Mouse (Mus musculus) erythroblast, adult 5-6 weeks (primary cell): ENCODE measurements around the gene Hfe. TPM values are rescaled to one million over a fixed set of nuclear protein-coding genes. Genes with fewer than 3 reads are reported as not detected.

ENCODE experiments used
- ATAC-seq: replicated peaks from 2 replicates; pipeline ENCODE4 v1.8.0; 2016; ENCODE audit warnings: moderate number of reproducible peaks, mild to moderate bottlenecking, moderate TSS enrichment, inconsistent platforms; ENCODE audit not compliant: poor library complexity, low FRiP score, severe bottlenecking
- total RNA-seq, 2 experiments: library from RNA; stranded (forward) in 1 of 2; stranded (reverse) in 1 of 2; fragments of 150-400 nt in 1 of 2; fragments of 200-764, 138-1000 nt in 1 of 2; gene quantifications; 2 replicates each; pipeline versions ENCODE4 v1.2.3 to v1.2.4; 2015 to 2017; ENCODE audit warnings: low replicate concordance in 2 of 2

Gene Hfe
- total RNA-seq, 2 experiments from 2014 or later: 2.0 to 17.9 TPM

- ATAC-seq: peak; percentile 64
Measured at GRCm38 (mm10) chr13:23745381-23746161, 34.9 kb upstream of the Hfe start, which contains the start of gene Hist1h3c. TSS of gene Hist1h3c (minus strand) at chr13:23745602.

DNA sequence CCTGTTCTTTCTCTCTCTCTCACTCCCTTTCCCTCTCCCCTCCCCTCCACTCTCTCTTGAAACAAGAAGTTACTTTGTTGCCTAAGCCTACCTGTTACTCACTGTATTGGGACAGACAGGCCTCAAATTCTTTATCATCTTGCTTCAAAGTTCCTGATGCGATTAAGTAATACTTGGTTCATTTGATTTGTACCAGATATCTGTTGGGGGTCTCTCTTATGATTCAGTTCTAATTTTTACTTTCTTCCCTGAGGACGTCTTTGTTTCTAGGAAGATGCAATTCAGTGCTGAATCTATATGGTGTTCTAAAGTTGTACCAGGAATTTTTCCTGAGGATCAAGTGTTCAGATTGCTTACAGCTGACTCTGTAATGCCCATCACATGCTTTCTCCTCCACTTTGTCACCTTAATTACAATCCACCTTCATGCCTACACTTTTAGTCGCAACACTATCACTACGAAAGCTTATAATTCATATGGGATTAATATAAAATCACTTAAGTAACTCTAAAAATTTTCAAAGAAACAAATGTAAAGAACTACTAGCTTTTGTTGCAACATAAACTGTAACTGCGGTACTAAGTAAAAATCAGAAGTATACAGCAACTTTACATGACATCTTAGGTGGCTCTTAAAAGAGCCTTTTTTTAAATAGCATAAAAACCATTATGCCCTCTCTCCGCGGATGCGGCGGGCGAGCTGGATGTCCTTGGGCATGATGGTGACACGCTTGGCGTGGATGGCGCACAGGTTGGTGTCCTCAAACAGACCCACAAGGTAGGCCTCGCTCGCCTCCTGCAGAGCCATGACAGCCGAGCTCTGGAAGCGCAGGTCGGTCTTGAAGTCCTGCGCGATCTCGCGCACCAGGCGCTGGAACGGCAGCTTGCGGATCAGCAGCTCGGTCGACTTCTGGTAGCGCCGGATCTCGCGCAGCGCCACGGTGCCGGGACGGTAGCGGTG lies 34.0 kb upstream of the Hfe start:
- ATAC-seq: 0 out of 2 replicates have a peak, but pooled peaks have one; percentile 5

DNA sequence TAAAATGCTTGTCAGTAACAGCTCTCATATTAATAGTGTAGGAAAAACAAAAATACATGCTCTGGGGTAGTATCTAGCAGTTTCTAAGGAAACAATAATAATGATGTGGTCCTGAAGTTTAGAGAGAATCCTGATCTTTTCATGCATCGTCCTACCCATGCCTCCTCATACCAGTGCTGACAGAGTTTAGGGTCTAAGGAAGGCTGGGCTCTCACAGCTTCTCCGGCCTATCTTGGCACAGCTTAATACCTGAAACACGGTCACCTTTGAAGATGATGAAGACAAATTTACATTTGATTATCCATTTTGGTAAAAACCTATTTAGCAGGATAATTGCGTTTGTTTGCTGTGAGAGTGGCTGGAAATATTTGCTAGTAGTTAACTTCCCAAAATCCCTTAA lies 33.3 kb upstream of the Hfe start:
- no peak for ATAC-seq

DNA sequence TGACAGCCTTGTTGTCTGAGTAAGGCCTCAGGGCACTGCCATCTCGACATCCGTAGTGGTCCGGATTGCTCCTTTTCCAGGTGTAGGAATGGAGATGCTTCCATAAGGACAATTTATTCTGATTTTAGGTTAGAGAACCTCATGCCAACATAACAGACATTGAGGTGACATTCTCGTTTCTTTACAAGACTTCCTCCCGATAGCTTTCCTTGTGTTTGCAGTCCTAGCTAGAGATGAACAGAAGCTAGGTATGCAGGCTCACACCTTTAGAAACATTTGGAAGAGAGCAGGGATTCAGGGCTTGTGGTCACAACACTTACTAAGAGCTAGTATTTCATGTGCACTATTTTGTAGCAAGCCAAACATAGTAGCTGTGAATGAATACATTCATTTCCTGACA lies 32.6 kb upstream of the Hfe start:
- ATAC-seq: no peak

GRCm38 (mm10) chr13:23742007-23742406 lies 31.4 kb upstream of the Hfe start:
- no peak for ATAC-seq

GRCm38 (mm10) chr13:23740910-23741309 lies 30.3 kb upstream of the Hfe start:
- ATAC-seq: no peak

GRCm38 (mm10) chr13:23740256-23740840 lies 29.7 kb upstream of the Hfe start:
- ATAC-seq: no peak

- ATAC-seq: no peak
Measured at GRCm38 (mm10) chr13:23739922-23740252, 29.2 kb upstream of the Hfe start.

DNA sequence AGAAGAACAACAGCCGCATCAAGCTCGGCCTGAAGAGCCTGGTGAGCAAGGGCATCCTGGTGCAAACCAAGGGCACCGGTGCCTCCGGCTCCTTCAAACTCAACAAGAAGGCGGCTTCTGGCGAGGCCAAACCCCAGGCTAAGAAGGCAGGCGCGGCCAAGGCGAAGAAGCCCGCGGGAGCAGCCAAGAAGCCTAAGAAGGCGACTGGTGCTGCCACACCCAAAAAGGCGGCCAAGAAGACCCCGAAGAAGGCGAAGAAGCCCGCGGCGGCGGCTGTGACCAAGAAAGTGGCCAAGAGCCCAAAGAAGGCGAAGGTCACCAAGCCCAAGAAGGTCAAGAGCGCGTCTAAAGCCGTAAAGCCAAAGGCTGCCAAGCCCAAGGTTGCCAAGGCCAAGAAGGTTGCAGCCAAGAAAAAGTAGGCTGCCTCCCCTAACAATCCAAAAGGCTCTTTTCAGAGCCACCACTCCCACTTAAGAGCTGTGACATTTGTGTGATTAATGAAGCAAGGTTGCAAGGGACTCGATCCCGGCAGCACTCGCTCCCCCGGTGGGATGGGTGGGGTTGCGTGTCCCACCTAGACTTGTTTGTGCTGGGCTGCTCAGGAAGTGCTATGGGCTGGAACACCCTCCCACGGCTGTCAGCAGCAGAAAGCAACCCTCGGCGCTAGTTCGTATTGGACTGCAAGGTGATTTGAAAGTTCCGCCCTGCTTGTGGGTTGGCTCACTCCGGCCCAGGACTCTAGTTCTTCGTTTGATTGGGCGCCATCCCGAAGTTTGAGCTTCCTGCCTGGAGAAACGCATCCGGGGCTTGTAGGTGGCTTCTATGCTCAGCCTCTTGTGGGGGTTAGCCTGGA lies 28.6 kb upstream of the Hfe start:
- ATAC-seq: peak; percentile 71

DNA sequence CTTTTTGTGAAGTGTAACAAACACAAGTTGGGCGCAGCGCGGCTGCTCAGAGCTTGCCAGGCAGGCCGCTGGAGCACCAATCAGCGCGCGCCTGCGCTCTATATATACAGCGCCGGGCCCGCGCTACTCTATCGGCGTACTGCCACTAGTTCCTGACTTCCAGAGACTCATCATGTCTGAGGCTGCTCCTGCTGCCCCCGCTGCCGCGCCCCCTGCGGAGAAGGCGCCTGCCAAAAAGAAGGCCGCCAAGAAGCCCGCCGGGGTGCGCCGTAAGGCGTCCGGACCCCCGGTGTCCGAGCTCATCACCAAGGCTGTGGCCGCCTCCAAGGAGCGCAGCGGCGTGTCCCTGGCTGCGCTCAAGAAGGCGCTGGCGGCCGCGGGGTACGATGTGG lies 28.0 kb upstream of the Hfe start, which contains the start of gene Hist1h1c:
TSS of gene Hist1h1c (plus strand) at position 132 of the 392 bp plus-strand sequence.
- peak; percentile 68 for ATAC-seq

- ATAC-seq: no peak
Measured at GRCm38 (mm10) chr13:23738041-23738440, 27.4 kb upstream of the Hfe start.

DNA sequence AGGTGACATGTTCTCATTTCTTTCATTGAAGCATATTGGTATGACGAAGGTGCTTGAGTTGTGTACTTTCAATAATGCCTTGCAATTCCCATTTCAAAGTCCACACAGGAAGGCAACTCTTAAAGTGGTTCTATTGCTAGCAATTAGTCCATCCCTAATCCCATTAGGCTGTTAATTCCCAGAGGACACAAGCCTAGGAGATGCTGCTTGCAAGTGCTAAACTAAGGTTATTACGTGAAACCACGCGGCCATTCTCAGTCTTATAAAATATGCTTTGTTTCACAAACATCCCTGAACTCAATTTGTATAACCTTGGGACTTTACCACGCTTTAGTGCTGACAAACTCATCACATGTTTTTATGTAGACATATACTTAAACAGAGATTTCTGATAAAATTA lies 26.4 kb upstream of the Hfe start:
- ATAC-seq: no peak

- ATAC-seq: peak; percentile 88
Measured at GRCm38 (mm10) chr13:23732156-23732804, 21.6 kb upstream of the Hfe start.

GRCm38 (mm10) chr13:23730479-23730878 lies 19.8 kb upstream of the Hfe start:
- ATAC-seq: peak; percentile 44; the same call in 1 of the 2 replicates

- no peak for ATAC-seq
Measured at GRCm38 (mm10) chr13:23729706-23730105, 19.1 kb upstream of the Hfe start.

DNA sequence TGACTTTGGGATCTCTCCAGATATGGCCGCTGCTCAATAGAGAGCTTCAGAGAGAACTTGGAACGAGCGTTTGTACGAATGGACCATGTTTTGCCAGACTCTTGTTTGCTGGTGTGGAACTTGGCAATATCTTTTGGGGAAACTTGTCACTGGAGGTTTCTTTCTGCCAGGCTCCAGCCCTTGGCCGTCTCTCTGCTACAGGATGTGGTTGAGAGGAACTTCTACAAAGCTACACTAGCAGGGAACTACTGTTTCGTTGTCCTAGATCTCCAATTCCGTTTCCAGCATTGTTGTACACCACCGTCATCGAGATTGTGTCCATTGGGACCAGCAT lies 18.5 kb upstream of the Hfe start:
- no peak for ATAC-seq

- ATAC-seq: no peak
Measured at GRCm38 (mm10) chr13:23728472-23729191, 18.0 kb upstream of the Hfe start.

GRCm38 (mm10) chr13:23725213-23725612 lies 14.6 kb upstream of the Hfe start:
- no peak for ATAC-seq
